Mouse (Mus musculus) heart, postnatal 0 days (tissue): ENCODE data around the gene Mau2.

Experiments used
- CTCF ChIP-seq: IDR thresholded peaks from 2 replicates; pipeline ENCODE4 v1.5.1; 2016; ENCODE audit warnings: antibody characterized with exemption, control low read depth, low read depth
- EP300 ChIP-seq: IDR thresholded peaks from 2 replicates; pipeline ENCODE4 v1.6.1; 2016; ENCODE audit warnings: antibody characterized with exemption, low read depth

GRCm38 (mm10) chr8:69970880-69971279 is 71.7 kb downstream of the Mau2 start:
- TF ChIP-seq CTCF: no peak
- no peak for TF ChIP-seq EP300
